In genomic region chr6:124820891-124821290, GRCm38 (mm10) we compare ENCODE assay signal across 24 mouse cellular contexts. TPM values are rescaled to one million over a fixed set of nuclear protein-coding genes. Genes with fewer than 3 reads are reported as not detected.
DNase-seq lines count a peak whose midpoint lies in the region; ATAC-seq and TF ChIP-seq lines count a peak whose summit lies in the region.
"Had no signal": no experiment of that assay in that cellular context is flagged by ENCODE, and none has a peak within 500 bp of the region (broad histone marks: within the 10 kb centered on the region; RNA-seq: fewer than 3 reads in every experiment).

No protein-coding gene starts in this region.

- H3K4me3 ChIP-seq in gastrocnemius, adult 2 months: no peak overlapping the region
- H3K4me3 ChIP-seq in heart, embryonic 10.5 days: no peak overlapping the region
- no peak overlapping the region for H3K4me3 ChIP-seq in midbrain, embryonic 11.5 days (ENCODE audit: low read depth, low read length)
- no peak overlapping the region for H3K4me3 ChIP-seq in midbrain, embryonic 10.5 days

- WGBS in heart, embryonic 10.5 days: 85% methylated on average over 5 of the region's 5 CpGs
- 92% methylated on average over 5 of the region's 5 CpGs for WGBS in midbrain, embryonic 11.5 days
- WGBS in midbrain, embryonic 10.5 days: 96% methylated on average over 5 of the region's 5 CpGs

- no peaks in the 10 kb centered on the region for H3K27me3 ChIP-seq in heart, embryonic 10.5 days (ENCODE audit: insufficient read depth, poor library complexity, severe bottlenecking)
- no peaks in the 10 kb centered on the region for H3K27me3 ChIP-seq in midbrain, embryonic 11.5 days (ENCODE audit: control insufficient read depth, insufficient read depth, low read length)
- H3K27me3 ChIP-seq in midbrain, embryonic 10.5 days (ENCODE audit: low read depth, poor library complexity, severe bottlenecking): no peaks in the 10 kb centered on the region
- H3K27me3 ChIP-seq: CH12.LX, Patski had no signal

- peak; percentile 2 for DNase-seq in cerebellum, adult 11-12 months
- no peak for DNase-seq in cerebellum, adult 18-20 months
- peak; percentile 5 for DNase-seq in gastrocnemius, adult 2 months
- no peak for DNase-seq in gastrocnemius, postnatal 4 days (ENCODE audit: low spot score in 2 of 2)
- DNase-seq in heart, adult 11 months: peak; percentile 71
- DNase-seq in heart, embryonic 10.5 days (ENCODE audit: low spot score): no peak
- DNase-seq in midbrain, embryonic 11.5 days (ENCODE audit: low spot score, missing footprints): peak; percentile 71
- DNase-seq in midbrain, embryonic 10.5 days (ENCODE audit: low spot score): no peak
- DNase-seq: adrenal gland, adult 2 months; adrenal gland, adult 8-10 months; adrenal gland, postnatal 10 days; adrenal gland, postnatal 14 days; adrenal gland, postnatal 25 days; adrenal gland, postnatal 36 days; B cell, adult 2 months; cerebellum, adult 11 months; cerebellum, adult 2 months had no signal

- no peak for TF ChIP-seq CTCF in gastrocnemius, adult 2 months (IDR thresholded peaks at IDR 0.05)

- no peaks in the 10 kb centered on the region for H3K4me1 ChIP-seq in heart, embryonic 10.5 days
- H3K4me1 ChIP-seq in midbrain, embryonic 11.5 days (ENCODE audit: control insufficient read depth, insufficient read depth, low read length): no peaks in the 10 kb centered on the region
- H3K4me1 ChIP-seq in midbrain, embryonic 10.5 days: no peaks in the 10 kb centered on the region

- no peaks in the 10 kb centered on the region for H3K9me3 ChIP-seq in heart, embryonic 10.5 days
- no peaks in the 10 kb centered on the region for H3K9me3 ChIP-seq in midbrain, embryonic 11.5 days (ENCODE audit: control insufficient read depth, low read length)
- no peaks in the 10 kb centered on the region for H3K9me3 ChIP-seq in midbrain, embryonic 10.5 days (replicated peaks)
- H3K9me3 ChIP-seq: G1E had no signal

- no peak overlapping the region for H3K4me2 ChIP-seq in midbrain, embryonic 11.5 days

- no peak for ATAC-seq in midbrain, embryonic 11.5 days (ENCODE audit: low FRiP score)
- ATAC-seq: activated CD4-positive, CD25-positive, alpha-beta regulatory T cell, adult 4 months; CD4-positive, CD25-positive, alpha-beta regulatory T cell, adult 4 months; Patski had no signal

- H3K27ac ChIP-seq in gastrocnemius, adult 2 months: no peak overlapping the region
- H3K27ac ChIP-seq in heart, embryonic 10.5 days: no peak overlapping the region
- H3K27ac ChIP-seq in midbrain, embryonic 11.5 days (ENCODE audit: low read depth, low read length): no peak overlapping the region
- no peak overlapping the region for H3K27ac ChIP-seq in midbrain, embryonic 10.5 days (replicated peaks)

- intact Hi-C loops in gastrocnemius, adult 2 months (cut with DNase I): no loop called here

- no peak overlapping the region for H3K9ac ChIP-seq in midbrain, embryonic 11.5 days (ENCODE audit: low read length)

- peaks cover 100% of the 10 kb centered on the region for H3K36me3 ChIP-seq in heart, embryonic 10.5 days
- H3K36me3 ChIP-seq in midbrain, embryonic 11.5 days (ENCODE audit: control insufficient read depth, insufficient read depth, low read length): peaks cover 53% of the 10 kb centered on the region
- peaks cover 100% of the 10 kb centered on the region for H3K36me3 ChIP-seq in midbrain, embryonic 10.5 days

RNA-seq across cellular contexts. Expression of gene Tpi1, which starts 6.8 kb away (rescaled TPM):
- 1,000 to 10,000 TPM; 2,224 to 2,391 TPM for total RNA-seq in gastrocnemius, adult 2 months (2021)
- 1,000 to 10,000 TPM; 2,059 to 2,144 TPM for total RNA-seq in gastrocnemius, postnatal 4 days (2021)
- polyA plus RNA-seq in heart, embryonic 10.5 days (2016; fragmentation: Nextera tagmentation; extraction: Ambion mirVana): 1,456 and 1,625 TPM in 2 replicates
- 619 and 639 TPM in 2 replicates for polyA plus RNA-seq in midbrain, embryonic 11.5 days (2014; fragmentation: Nextera tagmentation; extraction: Ambion mirVana)
- polyA plus RNA-seq in midbrain, embryonic 10.5 days (2016; fragmentation: Nextera tagmentation; extraction: Ambion mirVana): 786 and 953 TPM in 2 replicates

RNA-seq across cellular contexts. Expression of gene Usp5, which starts 8.4 kb away (rescaled TPM):
- total RNA-seq in gastrocnemius, adult 2 months (2021): 10 to 100 TPM; 43.4 to 50.1 TPM
- 10 to 100 TPM; 81.7 to 85.9 TPM for total RNA-seq in gastrocnemius, postnatal 4 days (2021)
- polyA plus RNA-seq in heart, embryonic 10.5 days (2016; fragmentation: Nextera tagmentation; extraction: Ambion mirVana): 145 and 151 TPM in 2 replicates
- polyA plus RNA-seq in midbrain, embryonic 11.5 days (2014; fragmentation: Nextera tagmentation; extraction: Ambion mirVana): 139 and 143 TPM in 2 replicates
- polyA plus RNA-seq in midbrain, embryonic 10.5 days (2016; fragmentation: Nextera tagmentation; extraction: Ambion mirVana): 212 and 228 TPM in 2 replicates

RNA-seq across cellular contexts. Expression of gene Cdca3, which starts 8.5 kb away (rescaled TPM):
- under 1 TPM; 0.26 to 0.31 TPM for total RNA-seq in gastrocnemius, adult 2 months (2021)
- total RNA-seq in gastrocnemius, postnatal 4 days (2021): 10 to 100 TPM; 27.9 to 28.2 TPM
- polyA plus RNA-seq in heart, embryonic 10.5 days (2016; fragmentation: Nextera tagmentation; extraction: Ambion mirVana): 150 and 179 TPM in 2 replicates
- 225 and 244 TPM in 2 replicates for polyA plus RNA-seq in midbrain, embryonic 11.5 days (2014; fragmentation: Nextera tagmentation; extraction: Ambion mirVana)
- 258 and 273 TPM in 2 replicates for polyA plus RNA-seq in midbrain, embryonic 10.5 days (2016; fragmentation: Nextera tagmentation; extraction: Ambion mirVana)

RNA-seq across cellular contexts. Expression of gene Spsb2, which starts 12.4 kb away (rescaled TPM):
- 1 to 10 TPM; 2.0 to 2.5 TPM for total RNA-seq in gastrocnemius, adult 2 months (2021)
- total RNA-seq in gastrocnemius, postnatal 4 days (2021): 10 to 100 TPM; 10.5 to 11.7 TPM
- polyA plus RNA-seq in heart, embryonic 10.5 days (2016; fragmentation: Nextera tagmentation; extraction: Ambion mirVana): 8.5 and 9.3 TPM in 2 replicates
- polyA plus RNA-seq in midbrain, embryonic 11.5 days (2014; fragmentation: Nextera tagmentation; extraction: Ambion mirVana): 3.7 and 4.8 TPM in 2 replicates
- polyA plus RNA-seq in midbrain, embryonic 10.5 days (2016; fragmentation: Nextera tagmentation; extraction: Ambion mirVana): 8.8 and 10.0 TPM in 2 replicates

RNA-seq across cellular contexts. Expression of gene Gnb3, which starts 19.2 kb away (rescaled TPM):
- 1 to 10 TPM in 1 of 2 experiments, under 1 TPM in 1; 0.75 to 1.4 TPM for total RNA-seq in gastrocnemius, adult 2 months (2021)
- 10 to 100 TPM; 13.6 to 14.3 TPM for total RNA-seq in gastrocnemius, postnatal 4 days (2021)
- polyA plus RNA-seq in heart, embryonic 10.5 days (2016; fragmentation: Nextera tagmentation; extraction: Ambion mirVana): 2.4 and 5.2 TPM in 2 replicates
- 3.8 TPM in 2 replicates for polyA plus RNA-seq in midbrain, embryonic 11.5 days (2014; fragmentation: Nextera tagmentation; extraction: Ambion mirVana)
- 0.89 and 3.4 TPM in 2 replicates for polyA plus RNA-seq in midbrain, embryonic 10.5 days (2016; fragmentation: Nextera tagmentation; extraction: Ambion mirVana)
- total RNA-seq: ES-E14 had no signal
- polyA plus RNA-seq: C2C12; CD4-positive, CD25-positive, alpha-beta regulatory T cell, adult 4 months; G1E had no signal

Comparison
In these comparisons a context has a peak if more than half of its experiments do, and no peak if none do; other contexts are left out.
1. DNase-seq: peak in cerebellum, adult 11-12 months (single experiment), gastrocnemius, adult 2 months (single experiment), heart, adult 11 months (single experiment) and midbrain, embryonic 11.5 days (single experiment); none in cerebellum, adult 18-20 months (0 of 2), gastrocnemius, postnatal 4 days (0 of 2), heart, embryonic 10.5 days (single experiment) and midbrain, embryonic 10.5 days (single experiment).